8 mouse cellular contexts compared by ENCODE assay signal in genomic region chr2:93278181-93278975, GRCm38 (mm10). TPM values are rescaled to one million over a fixed set of nuclear protein-coding genes. Genes with fewer than 3 reads are reported as not detected.
DNase-seq lines count a peak whose midpoint lies in the region; ATAC-seq lines count a peak whose summit lies in the region.

No protein-coding gene starts in this region.

- H3K27ac ChIP-seq in heart, embryonic 11.5 days (ENCODE audit: low read depth, low read length), result peak overlapping the region; percentile 95
- H3K27ac ChIP-seq in kidney, embryonic 15.5 days, result peak overlapping the region; percentile 94
- peak overlapping the region; percentile 55 for H3K27ac ChIP-seq in midbrain, embryonic 16.5 days (ENCODE audit: low read length)

- H3K27me3 ChIP-seq in heart, embryonic 11.5 days (ENCODE audit: control insufficient read depth, insufficient read depth, low read length), result no peaks in the 10 kb centered on the region
- H3K27me3 ChIP-seq in kidney, embryonic 15.5 days, result no peaks in the 10 kb centered on the region
- no peaks in the 10 kb centered on the region for H3K27me3 ChIP-seq in midbrain, embryonic 16.5 days (ENCODE audit: control insufficient read depth, insufficient read depth, low read depth, low read length)

- no peaks in the 10 kb centered on the region for H3K9me3 ChIP-seq in heart, embryonic 11.5 days (replicated peaks; ENCODE audit: control insufficient read depth, low read length)
- no peaks in the 10 kb centered on the region for H3K9me3 ChIP-seq in kidney, embryonic 15.5 days (replicated peaks)
- H3K9me3 ChIP-seq in midbrain, embryonic 16.5 days (replicated peaks; ENCODE audit: control insufficient read depth, low read length, poor library complexity, severe bottlenecking), result no peaks in the 10 kb centered on the region

- H3K36me3 ChIP-seq in heart, embryonic 11.5 days (ENCODE audit: control insufficient read depth, insufficient read depth, low read length), result peaks cover 3% of the 10 kb centered on the region; the same call in 1 of the 2 replicates
- H3K36me3 ChIP-seq in kidney, embryonic 15.5 days, result no peaks in the 10 kb centered on the region
- H3K36me3 ChIP-seq in midbrain, embryonic 16.5 days (ENCODE audit: control insufficient read depth, insufficient read depth, low read length), result no peaks in the 10 kb centered on the region

- ATAC-seq in heart, embryonic 11.5 days (replicated peaks; ENCODE audit: insufficient number of reproducible peaks, low FRiP score, low TSS enrichment), result peak; percentile 68
- ATAC-seq in kidney, embryonic 15.5 days (replicated peaks; ENCODE audit: low FRiP score), result peak; percentile 85
- ATAC-seq in midbrain, embryonic 16.5 days, result peak; percentile 34

- H3K9ac ChIP-seq in heart, embryonic 11.5 days (ENCODE audit: low read depth, low read length), result peak overlapping the region; percentile 64
- H3K9ac ChIP-seq in kidney, embryonic 15.5 days, result no peak overlapping the region
- H3K9ac ChIP-seq in midbrain, embryonic 16.5 days (ENCODE audit: low read depth, low read length), result no peak overlapping the region

- peaks cover 55% of the 10 kb centered on the region for H3K4me1 ChIP-seq in heart, embryonic 11.5 days (ENCODE audit: control insufficient read depth, insufficient read depth, low read length)
- H3K4me1 ChIP-seq in kidney, embryonic 15.5 days, result peaks cover 88% of the 10 kb centered on the region
- peaks cover 31% of the 10 kb centered on the region for H3K4me1 ChIP-seq in midbrain, embryonic 16.5 days (ENCODE audit: control insufficient read depth, insufficient read depth, low read length)

- peak overlapping the region; percentile 29 for H3K4me2 ChIP-seq in heart, embryonic 11.5 days
- peak overlapping the region; percentile 38 for H3K4me2 ChIP-seq in kidney, embryonic 15.5 days
- no peak overlapping the region for H3K4me2 ChIP-seq in midbrain, embryonic 16.5 days (ENCODE audit: low read length)

- WGBS in heart, embryonic 11.5 days (ENCODE audit: insufficient replicate concordance), result 14% methylated on average over 11 of the region's 11 CpGs
- WGBS in kidney, embryonic 15.5 days, result 4% methylated on average over 11 of the region's 11 CpGs
- 6% methylated on average over 11 of the region's 11 CpGs for WGBS in midbrain, embryonic 16.5 days

- H3K4me3 ChIP-seq in heart, embryonic 11.5 days (ENCODE audit: low read depth, low read length), result no peak overlapping the region
- no peak overlapping the region for H3K4me3 ChIP-seq in kidney, embryonic 15.5 days (replicated peaks)
- H3K4me3 ChIP-seq in midbrain, embryonic 16.5 days (ENCODE audit: low read depth, low read length), result no peak overlapping the region

- peak; percentile 5 to 21 for DNase-seq in urinary bladder, postnatal 36 days (ENCODE audit: low spot score in 2 of 2)
- no peak for DNase-seq in urinary bladder, postnatal 25 days (ENCODE audit: low spot score)
- no peak for DNase-seq in cerebellum, postnatal 14 days
- DNase-seq in urinary bladder, postnatal 10 days (ENCODE audit: low spot score), result no peak
- DNase-seq in adrenal gland, postnatal 4 days (ENCODE audit: low spot score in 2 of 2), result no peak

RNA-seq across cellular contexts. Expression of gene Tspan18, which starts 55.9 kb away (rescaled TPM):
- polyA plus RNA-seq in heart, embryonic 11.5 days (2014; fragmentation: Nextera tagmentation; extraction: Ambion mirVana), result 75.5 and 84.5 TPM in 2 replicates
- polyA plus RNA-seq in kidney, embryonic 15.5 days (2015; fragmentation: Nextera tagmentation; extraction: Ambion mirVana), result 41.0 and 44.8 TPM in 2 replicates
- 20.1 and 21.2 TPM in 2 replicates for polyA plus RNA-seq in midbrain, embryonic 16.5 days (2015; fragmentation: Nextera tagmentation; extraction: Ambion mirVana)
- 10 to 100 TPM; 94.2 to 94.6 TPM for total RNA-seq in adrenal gland, postnatal 4 days (2021)

Comparison
In these comparisons a context has a peak if more than half of its experiments do, and no peak if none do; other contexts are left out.
1. DNase-seq: peak in urinary bladder, postnatal 36 days (2 of 2); none in urinary bladder, postnatal 25 days (single experiment), cerebellum, postnatal 14 days (0 of 2), urinary bladder, postnatal 10 days (single experiment) and adrenal gland, postnatal 4 days (0 of 2).
2. ATAC-seq: peak in every context shown above with its lines; median percentile 85 in kidney, embryonic 15.5 days; 68 in heart, embryonic 11.5 days; 34 in midbrain, embryonic 16.5 days.
3. Peak in every context shown above with its lines, with median percentiles within 50 percentile points of each other: H3K27ac ChIP-seq.